8 mouse cellular contexts compared by ENCODE assay signal in the genomic region with DNA sequence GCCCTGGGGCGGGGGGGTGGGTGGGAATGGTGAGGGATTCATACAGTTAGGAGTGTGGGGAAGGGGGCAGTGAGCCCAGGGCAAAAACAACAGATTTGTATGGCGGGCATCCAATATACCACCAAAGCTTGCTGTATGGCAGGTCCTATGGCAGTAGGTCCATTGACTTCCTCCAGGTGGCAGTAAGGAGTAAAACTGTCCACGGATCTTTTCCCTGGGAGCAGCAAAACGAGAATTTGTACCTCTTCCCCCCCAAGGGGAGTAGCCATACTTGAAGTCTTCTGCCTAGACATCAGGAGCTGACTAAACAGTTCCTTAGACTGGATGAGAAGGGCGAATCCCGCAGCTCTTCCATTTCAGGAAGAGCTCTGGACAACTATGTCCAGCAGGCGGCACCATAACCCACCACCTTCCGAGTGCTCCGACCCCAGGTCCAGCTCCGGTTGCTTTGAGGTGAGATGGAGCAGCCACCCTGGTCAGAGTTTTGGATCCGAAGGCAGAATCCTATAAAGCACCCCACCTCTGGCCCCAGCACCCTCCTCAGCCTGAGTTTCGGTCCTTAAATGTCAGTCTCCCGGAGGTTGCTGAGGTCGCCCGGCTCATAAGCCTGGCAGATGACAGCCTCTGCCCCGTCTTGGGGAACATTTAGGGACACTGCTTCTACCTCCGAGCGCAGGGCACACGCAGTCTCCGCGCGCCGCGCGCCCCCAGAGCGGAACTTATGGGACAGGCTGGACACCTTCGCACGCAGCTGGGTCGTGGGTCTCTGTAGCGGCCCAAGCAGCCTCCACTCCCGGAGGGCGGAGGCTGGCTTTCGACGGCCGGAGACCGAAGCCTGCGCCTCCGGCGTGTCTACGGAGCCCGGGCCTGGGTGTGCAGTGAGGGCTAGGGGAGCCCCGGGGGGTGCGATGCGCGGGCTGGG. TPM values are rescaled to one million over a fixed set of nuclear protein-coding genes. Genes with fewer than 3 reads are reported as not detected.
DNase-seq lines count a peak whose midpoint lies in the region.

No protein-coding gene starts in this region.

- intact Hi-C loops in heart, postnatal 36 days (cut with DNase I), result loop anchor here (1.0 to 5.0 kb wide), 3 partner anchors 122 to 267 kb away; no protein-coding TSS in a partner anchor

- DNase-seq in MEL-GATA-1-ER (ENCODE audit: extremely low read depth, low read depth) (peak; percentile 21), MN1 (ENCODE audit: low spot score) (no peak)
- DNase-seq in forebrain, embryonic 10.5 days (ENCODE audit: extremely low spot score, low spot score), result peak; percentile 73
- peak; percentile 68 to 69 for DNase-seq in heart, postnatal 36 days
- peak; percentile 80 to 83 for DNase-seq in kidney, postnatal 4 days
- peak; percentile 63 for DNase-seq in lung, postnatal 10 days
- DNase-seq in retina, embryonic 14.5 days (ENCODE audit: low spot score), result peak; percentile 83

- WGBS in forebrain, embryonic 10.5 days, result 4% methylated on average over 45 of the region's 45 CpGs

- H3K9me3 ChIP-seq in forebrain, embryonic 10.5 days, result no peaks in the 10 kb centered on the region

- H3K27me3 ChIP-seq in forebrain, embryonic 10.5 days (ENCODE audit: poor library complexity, severe bottlenecking), result peaks cover 69% of the 10 kb centered on the region

- peaks cover 6% of the 10 kb centered on the region for H3K4me1 ChIP-seq in brown adipose tissue, adult 24 weeks (ENCODE audit: control insufficient read depth, insufficient read depth, insufficient read length, low read length)
- peaks cover 25% of the 10 kb centered on the region for H3K4me1 ChIP-seq in forebrain, embryonic 10.5 days

- no peaks in the 10 kb centered on the region for H3K36me3 ChIP-seq in forebrain, embryonic 10.5 days (replicated peaks)

- peak overlapping the region; percentile 34 for H3K4me3 ChIP-seq in brown adipose tissue, adult 24 weeks (ENCODE audit: insufficient read depth, low read depth, low read length)
- H3K4me3 ChIP-seq in forebrain, embryonic 10.5 days, result peak overlapping the region; percentile 55

- H3K27ac ChIP-seq in brown adipose tissue, adult 24 weeks (replicated peaks; ENCODE audit: low read depth, low read length), result no peak overlapping the region
- H3K27ac ChIP-seq in forebrain, embryonic 10.5 days, result no peak overlapping the region

RNA-seq across cellular contexts. Expression of a gene that starts 16.4 kb away (rescaled TPM):
- 5.4 and 8.7 TPM in 2 replicates for polyA plus RNA-seq in brown adipose tissue, adult 24 weeks (2012; ENCODE audit: insufficient read depth, insufficient read length, missing spikeins)
- polyA plus RNA-seq in forebrain, embryonic 10.5 days (2016; fragmentation: Nextera tagmentation; extraction: Ambion mirVana), result 0.19 TPM in 1 of 2 replicates, not detected in the other
- total RNA-seq in heart, postnatal 36 days (2021), result 1 to 10 TPM; 3.3 to 3.8 TPM

RNA-seq across cellular contexts. Expression of a gene that starts 54.4 kb away (rescaled TPM):
- 6.2 and 6.6 TPM in 2 replicates for polyA plus RNA-seq in brown adipose tissue, adult 24 weeks (2012; ENCODE audit: insufficient read depth, insufficient read length, missing spikeins)
- 31.7 TPM in 2 replicates for polyA plus RNA-seq in forebrain, embryonic 10.5 days (2016; fragmentation: Nextera tagmentation; extraction: Ambion mirVana)
- 10 to 100 TPM; 21.4 to 22.2 TPM for total RNA-seq in heart, postnatal 36 days (2021)
